8 mouse cellular contexts compared by ENCODE assay signal in genomic region chr3:152209177-152209966, GRCm38 (mm10). TPM values are rescaled to one million over a fixed set of nuclear protein-coding genes. Genes with fewer than 3 reads are reported as not detected.
DNase-seq lines count a peak whose midpoint lies in the region; ATAC-seq and TF ChIP-seq lines count a peak whose summit lies in the region.

No protein-coding gene starts in this region.

- H3K4me1 ChIP-seq in forebrain, embryonic 12.5 days, result peaks cover 28% of the 10 kb centered on the region
- H3K4me1 ChIP-seq in intestine, embryonic 14.5 days (replicated peaks; ENCODE audit: control insufficient read depth, insufficient read depth, low read length), result peaks cover 27% of the 10 kb centered on the region
- H3K4me1 ChIP-seq in stomach, embryonic 16.5 days (ENCODE audit: control insufficient read depth, insufficient read depth, low read length), result peaks cover 21% of the 10 kb centered on the region

- peak overlapping the region; percentile 75 for H3K4me2 ChIP-seq in forebrain, embryonic 12.5 days
- H3K4me2 ChIP-seq in intestine, embryonic 14.5 days (ENCODE audit: low read length), result peak overlapping the region; percentile 95
- peak overlapping the region; percentile 86 for H3K4me2 ChIP-seq in stomach, embryonic 16.5 days (ENCODE audit: low read depth, low read length)

- WGBS in forebrain, embryonic 12.5 days, result 7% methylated on average over 25 of the region's 25 CpGs
- 3% methylated on average over 25 of the region's 25 CpGs for WGBS in intestine, embryonic 14.5 days
- 5% methylated on average over 25 of the region's 25 CpGs for WGBS in macrophage (ENCODE audit: missing documents)
- 2% methylated on average over 25 of the region's 25 CpGs for WGBS in stomach, embryonic 16.5 days

- H3K9ac ChIP-seq in forebrain, embryonic 12.5 days, result peak overlapping the region; percentile 100
- peak overlapping the region; percentile 100 for H3K9ac ChIP-seq in intestine, embryonic 14.5 days (ENCODE audit: low read length)
- peak overlapping the region; percentile 97 for H3K9ac ChIP-seq in stomach, embryonic 16.5 days (ENCODE audit: low read length)

- H3K27ac ChIP-seq in layer of hippocampus, adult 2 months, result peak overlapping the region; percentile 99
- peak overlapping the region; percentile 99 for H3K27ac ChIP-seq in forebrain, embryonic 12.5 days
- H3K27ac ChIP-seq in intestine, embryonic 14.5 days (ENCODE audit: low read depth), result peak overlapping the region; percentile 100
- peak overlapping the region; percentile 73 for H3K27ac ChIP-seq in macrophage
- H3K27ac ChIP-seq in stomach, embryonic 16.5 days (ENCODE audit: low read length), result peak overlapping the region; percentile 99

- no peaks in the 10 kb centered on the region for H3K27me3 ChIP-seq in forebrain, embryonic 12.5 days
- H3K27me3 ChIP-seq in intestine, embryonic 14.5 days (replicated peaks; ENCODE audit: control insufficient read depth, insufficient read depth, low read length), result no peaks in the 10 kb centered on the region
- H3K27me3 ChIP-seq in stomach, embryonic 16.5 days (ENCODE audit: control insufficient read depth, insufficient read depth, low read length), result no peaks in the 10 kb centered on the region

- TF ChIP-seq CTCF in layer of hippocampus, adult 2 months (conservative IDR thresholded peaks at IDR 0.05), result 0 out of 2 replicates have a peak, but pooled peaks have one; percentile 6

- H3K79me2 ChIP-seq in macrophage (ENCODE audit: inconsistent target), result peaks cover 48% of the 10 kb centered on the region

- no peak for DNase-seq in layer of hippocampus, adult 2 months (ENCODE audit: low spot score in 2 of 2)
- DNase-seq in layer of hippocampus, postnatal 14 days (ENCODE audit: low spot score in 2 of 2), result no peak
- peak; percentile 64 for DNase-seq in Muller cell, postnatal 12 days (ENCODE audit: inconsistent ontology term)
- DNase-seq in intestine, embryonic 14.5 days (ENCODE audit: low spot score), result peak; percentile 84
- DNase-seq in cerebellum, postnatal 36 days, result no peak

- peaks cover 11% of the 10 kb centered on the region for H3K36me3 ChIP-seq in forebrain, embryonic 12.5 days (replicated peaks)
- peaks cover 8% of the 10 kb centered on the region; the same call in 1 of the 2 replicates for H3K36me3 ChIP-seq in intestine, embryonic 14.5 days (ENCODE audit: control insufficient read depth, insufficient read depth, low read length)
- H3K36me3 ChIP-seq in macrophage (ENCODE audit: inconsistent target), result no peaks in the 10 kb centered on the region
- H3K36me3 ChIP-seq in stomach, embryonic 16.5 days (ENCODE audit: control insufficient read depth, insufficient read depth, low read length), result no peaks in the 10 kb centered on the region

- peak overlapping the region; percentile 85 for H3K4me3 ChIP-seq in layer of hippocampus, adult 2 months
- H3K4me3 ChIP-seq in forebrain, embryonic 12.5 days (replicated peaks), result peak overlapping the region; percentile 97
- peak overlapping the region; percentile 98 for H3K4me3 ChIP-seq in intestine, embryonic 14.5 days (ENCODE audit: low read depth, low read length)
- peak overlapping the region; percentile 60 for H3K4me3 ChIP-seq in macrophage (ENCODE audit: inconsistent target)
- peak overlapping the region; percentile 80 for H3K4me3 ChIP-seq in stomach, embryonic 16.5 days (replicated peaks; ENCODE audit: low read length)

- ATAC-seq in forebrain, embryonic 12.5 days (ENCODE audit: low FRiP score), result no peak
- ATAC-seq in intestine, embryonic 14.5 days (replicated peaks; ENCODE audit: low FRiP score, low TSS enrichment, low read depth), result peak; percentile 12; the same call in 1 of the 2 replicates
- ATAC-seq in stomach, embryonic 16.5 days (ENCODE audit: insufficient read depth, low FRiP score), result 0 out of 2 replicates have a peak, but pooled peaks have one; percentile 2

- no peaks in the 10 kb centered on the region for H3K9me3 ChIP-seq in forebrain, embryonic 12.5 days
- no peaks in the 10 kb centered on the region for H3K9me3 ChIP-seq in intestine, embryonic 14.5 days (ENCODE audit: control insufficient read depth, low read length)
- no peaks in the 10 kb centered on the region for H3K9me3 ChIP-seq in stomach, embryonic 16.5 days (replicated peaks; ENCODE audit: control insufficient read depth, low read length)

RNA-seq across cellular contexts. Expression of gene Dnajb4, which starts 0.7 kb away (rescaled TPM):
- total RNA-seq in layer of hippocampus, adult 2 months (2021), result 10 to 100 TPM; 61.5 to 62.6 TPM
- total RNA-seq in layer of hippocampus, postnatal 14 days (2021), result 10 to 100 TPM; 52.9 to 54.0 TPM
- 26.6 and 28.7 TPM in 2 replicates for polyA plus RNA-seq in forebrain, embryonic 12.5 days (2016; fragmentation: Nextera tagmentation; extraction: Ambion mirVana)
- polyA plus RNA-seq in intestine, embryonic 14.5 days (2014; fragmentation: Nextera tagmentation; extraction: Ambion mirVana), result 24.1 and 25.9 TPM in 2 replicates
- total RNA-seq in macrophage (2018; cell fraction: chromatin; rRNA removed), result 10 to 100 TPM in 24 of 26 experiments, 1 to 10 TPM in 2; 9.1 to 82.7 (median 21.5) TPM
- total RNA-seq in macrophage (2018; cell fraction: cytosol; rRNA removed), result 100 to 1,000 TPM in 1 of 26 experiments, 10 to 100 TPM in 25; 15.8 to 120 (median 27.0) TPM
- total RNA-seq in macrophage (2018; cell fraction: nucleus; rRNA removed), result 10 to 100 TPM; 21.2 to 96.7 (median 39.7) TPM
- 20.2 to 25.5 TPM (median 23.8 TPM) in 3 replicates for polyA plus RNA-seq in macrophage (2018)
- 38.9 and 39.8 TPM in 2 replicates for polyA plus RNA-seq in stomach, embryonic 16.5 days (2015; fragmentation: Nextera tagmentation; extraction: Ambion mirVana)

RNA-seq across cellular contexts. Expression of gene Fubp1, which starts 0.8 kb away (rescaled TPM):
- total RNA-seq in layer of hippocampus, adult 2 months (2021), result 100 to 1,000 TPM; 123 to 140 TPM
- total RNA-seq in layer of hippocampus, postnatal 14 days (2021), result 100 to 1,000 TPM; 119 to 133 TPM
- 437 and 443 TPM in 2 replicates for polyA plus RNA-seq in forebrain, embryonic 12.5 days (2016; fragmentation: Nextera tagmentation; extraction: Ambion mirVana)
- polyA plus RNA-seq in intestine, embryonic 14.5 days (2014; fragmentation: Nextera tagmentation; extraction: Ambion mirVana), result 228 and 242 TPM in 2 replicates
- 100 to 1,000 TPM; 204 to 537 (median 394) TPM for total RNA-seq in macrophage (2018; cell fraction: chromatin; rRNA removed)
- 10 to 100 TPM; 42.7 to 74.8 (median 57.3) TPM for total RNA-seq in macrophage (2018; cell fraction: cytosol; rRNA removed)
- total RNA-seq in macrophage (2018; cell fraction: nucleus; rRNA removed), result 100 to 1,000 TPM; 118 to 352 (median 176) TPM
- 49.5 to 105 TPM (median 88.5 TPM) in 3 replicates for polyA plus RNA-seq in macrophage (2018)
- 156 and 169 TPM in 2 replicates for polyA plus RNA-seq in stomach, embryonic 16.5 days (2015; fragmentation: Nextera tagmentation; extraction: Ambion mirVana)

RNA-seq across cellular contexts. Expression of gene Gipc2, which starts 43.3 kb away (rescaled TPM):
- total RNA-seq in layer of hippocampus, adult 2 months (2021), result 1 to 10 TPM in 1 of 2 experiments, under 1 TPM in 1; 0.98 to 1.3 TPM
- total RNA-seq in layer of hippocampus, postnatal 14 days (2021), result 1 to 10 TPM; 1.4 to 3.0 TPM
- 1.4 and 2.1 TPM in 2 replicates for polyA plus RNA-seq in forebrain, embryonic 12.5 days (2016; fragmentation: Nextera tagmentation; extraction: Ambion mirVana)
- polyA plus RNA-seq in intestine, embryonic 14.5 days (2014; fragmentation: Nextera tagmentation; extraction: Ambion mirVana), result 96.5 and 103 TPM in 2 replicates
- 1 to 10 TPM in 3 of 26 experiments, not detected in 23; 1.0 to 1.8 (median 1.2) TPM for total RNA-seq in macrophage (2018; cell fraction: chromatin; rRNA removed)
- under 1 TPM in 17 of 26 experiments, not detected in 9; 0.13 to 0.49 (median 0.29) TPM for total RNA-seq in macrophage (2018; cell fraction: cytosol; rRNA removed)
- total RNA-seq in macrophage (2018; cell fraction: nucleus; rRNA removed), result 1 to 10 TPM in 1 of 26 experiments, under 1 TPM in 1, not detected in 24; 0.52 to 2.3 TPM
- polyA plus RNA-seq in macrophage (2018), result 0.21 to 0.29 TPM in 2 of 3 replicates, not detected in the other
- polyA plus RNA-seq in stomach, embryonic 16.5 days (2015; fragmentation: Nextera tagmentation; extraction: Ambion mirVana), result 56.1 and 59.9 TPM in 2 replicates

RNA-seq across cellular contexts. Expression of gene Nexn, which starts 56.8 kb away (rescaled TPM):
- 1 to 10 TPM in 1 of 2 experiments, under 1 TPM in 1; 0.95 to 1.8 TPM for total RNA-seq in layer of hippocampus, adult 2 months (2021)
- total RNA-seq in layer of hippocampus, postnatal 14 days (2021), result 1 to 10 TPM; 1.5 to 4.7 TPM
- 3.4 and 6.3 TPM in 2 replicates for polyA plus RNA-seq in forebrain, embryonic 12.5 days (2016; fragmentation: Nextera tagmentation; extraction: Ambion mirVana)
- polyA plus RNA-seq in intestine, embryonic 14.5 days (2014; fragmentation: Nextera tagmentation; extraction: Ambion mirVana), result 26.8 and 29.4 TPM in 2 replicates
- 1 to 10 TPM in 4 of 26 experiments, under 1 TPM in 3, not detected in 19; 0.40 to 7.2 (median 2.4) TPM for total RNA-seq in macrophage (2018; cell fraction: chromatin; rRNA removed)
- total RNA-seq in macrophage (2018; cell fraction: cytosol; rRNA removed), result 1 to 10 TPM in 2 of 26 experiments, under 1 TPM in 19, not detected in 5; 0.03 to 1.3 (median 0.50) TPM
- total RNA-seq in macrophage (2018; cell fraction: nucleus; rRNA removed), result 1 to 10 TPM in 1 of 26 experiments, under 1 TPM in 13, not detected in 12; 0.28 to 3.1 (median 0.67) TPM
- 0.17 to 1.7 TPM (median 1.0 TPM) in 3 replicates for polyA plus RNA-seq in macrophage (2018)
- 33.8 and 44.9 TPM in 2 replicates for polyA plus RNA-seq in stomach, embryonic 16.5 days (2015; fragmentation: Nextera tagmentation; extraction: Ambion mirVana)

Comparison
In these comparisons a context has a peak if more than half of its experiments do, and no peak if none do; other contexts are left out.
1. DNase-seq: peak in Muller cell, postnatal 12 days (single experiment) and intestine, embryonic 14.5 days (single experiment); none in layer of hippocampus, adult 2 months (0 of 2), layer of hippocampus, postnatal 14 days (0 of 2) and cerebellum, postnatal 36 days (0 of 2).
2. RNA of gene Gipc2, which starts 43.3 kb away (polyA plus RNA-seq): 96.5 to 103 TPM in intestine, embryonic 14.5 days and 56.1 to 59.9 TPM in stomach, embryonic 16.5 days; 1.4 to 2.1 TPM in forebrain, embryonic 12.5 days and 0.21 to 0.29 TPM in macrophage; every median in the first group is over 10 times any median in the second.
3. Peak in every context shown above with its lines, with median percentiles within 50 percentile points of each other: H3K27ac ChIP-seq, H3K4me3 ChIP-seq, H3K4me2 ChIP-seq and H3K9ac ChIP-seq.